Comparison of ENCODE assay signal across 15 mouse cellular contexts in the genomic region with DNA sequence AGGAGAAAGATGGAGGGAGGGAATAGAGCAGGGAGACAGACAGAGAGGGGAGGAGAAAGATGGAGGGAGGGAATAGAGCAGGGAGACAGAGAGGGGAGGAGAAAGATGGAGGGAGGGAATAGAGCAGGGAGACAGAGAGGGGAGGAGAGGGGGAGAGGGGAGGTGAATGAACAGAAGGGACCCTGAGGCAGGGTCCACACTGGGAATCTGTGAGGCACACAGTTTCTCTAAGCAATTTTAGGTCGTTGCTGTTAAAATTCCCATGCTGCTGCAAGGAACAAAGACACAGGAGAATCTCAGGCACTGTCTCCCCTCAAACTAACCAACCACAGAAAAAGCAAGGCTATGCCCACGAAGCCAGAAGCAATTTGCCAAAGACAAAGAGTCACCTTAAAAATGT. TPM values are rescaled to one million over a fixed set of nuclear protein-coding genes. Genes with fewer than 3 reads are reported as not detected.
DNase-seq lines count a peak whose midpoint lies in the region; ATAC-seq lines count a peak whose summit lies in the region.
"Not testable (repeated sequence)": the region's sequence is repeated elsewhere in the genome, so short reads cannot be mapped to it uniquely, and the experiment has no call there.
"Had no signal": no experiment of that assay in that cellular context is flagged by ENCODE, and none has a peak within 500 bp of the region (broad histone marks: within the 10 kb centered on the region; RNA-seq: fewer than 3 reads in every experiment).

No protein-coding gene starts in this region.

- H3K27me3 ChIP-seq in embryonic facial prominence, embryonic 10.5 days (replicated peaks; ENCODE audit: low read depth, poor library complexity, severe bottlenecking); forebrain, embryonic 12.5 days; hindbrain, embryonic 15.5 days; limb, embryonic 13.5 days; midbrain, embryonic 15.5 days (replicated peaks); stomach, embryonic 15.5 days (replicated peaks): not testable (repeated sequence)

- H3K36me3 ChIP-seq in embryonic facial prominence, embryonic 10.5 days (replicated peaks), result peaks cover 58% of the 10 kb centered on the region
- H3K36me3 ChIP-seq in forebrain, embryonic 12.5 days (replicated peaks), result peaks cover 23% of the 10 kb centered on the region
- H3K36me3 ChIP-seq in hindbrain, embryonic 15.5 days; midbrain, embryonic 15.5 days (replicated peaks): not testable (repeated sequence)
- H3K36me3 ChIP-seq in limb, embryonic 13.5 days, result peaks cover 34% of the 10 kb centered on the region
- peaks cover 12% of the 10 kb centered on the region; the same call in 1 of the 2 replicates for H3K36me3 ChIP-seq in stomach, embryonic 15.5 days

- H3K4me3 ChIP-seq in embryonic facial prominence, embryonic 10.5 days; forebrain, embryonic 12.5 days (replicated peaks); hindbrain, embryonic 15.5 days; limb, embryonic 13.5 days; midbrain, embryonic 15.5 days; stomach, embryonic 15.5 days (replicated peaks): not testable (repeated sequence)

- H3K4me1 ChIP-seq in embryonic facial prominence, embryonic 10.5 days, result peaks cover 21% of the 10 kb centered on the region
- H3K4me1 ChIP-seq in forebrain, embryonic 12.5 days; hindbrain, embryonic 15.5 days (replicated peaks); midbrain, embryonic 15.5 days; stomach, embryonic 15.5 days: not testable (repeated sequence)
- H3K4me1 ChIP-seq in limb, embryonic 13.5 days, result peaks cover 11% of the 10 kb centered on the region

- H3K27ac ChIP-seq in embryonic facial prominence, embryonic 10.5 days (replicated peaks), result peak overlapping the region; percentile 79
- peak overlapping the region; percentile 59; the same call in 1 of the 2 replicates for H3K27ac ChIP-seq in forebrain, embryonic 12.5 days
- H3K27ac ChIP-seq in hindbrain, embryonic 15.5 days (replicated peaks), result peak overlapping the region; percentile 76
- H3K27ac ChIP-seq in limb, embryonic 13.5 days, result peak overlapping the region; percentile 6; the same call in 1 of the 2 replicates
- peak overlapping the region; percentile 74 for H3K27ac ChIP-seq in midbrain, embryonic 15.5 days
- peak overlapping the region; percentile 11; the same call in 1 of the 2 replicates for H3K27ac ChIP-seq in stomach, embryonic 15.5 days

- H3K9me3 ChIP-seq in embryonic facial prominence, embryonic 10.5 days; forebrain, embryonic 12.5 days; hindbrain, embryonic 15.5 days; limb, embryonic 13.5 days; midbrain, embryonic 15.5 days; stomach, embryonic 15.5 days: not testable (repeated sequence)

- DNase-seq in embryonic facial prominence, embryonic 10.5 days (ENCODE audit: low spot score), result not testable (repeated sequence)
- DNase-seq in forelimb bud, embryonic 11.5 days (ENCODE audit: low read depth, low spot score), result peak; percentile 7

- ATAC-seq in forebrain, embryonic 12.5 days (ENCODE audit: low FRiP score); hindbrain, embryonic 15.5 days (ENCODE audit: low FRiP score, low read depth); limb, embryonic 13.5 days (ENCODE audit: low FRiP score, low read depth); stomach, embryonic 15.5 days (ENCODE audit: insufficient read depth, low FRiP score, low read depth): not testable (repeated sequence)
- 0 out of 2 replicates have a peak, but pooled peaks have one; percentile 8 for ATAC-seq in midbrain, embryonic 15.5 days (replicated peaks)

- H3K9ac ChIP-seq in forebrain, embryonic 12.5 days; hindbrain, embryonic 15.5 days; limb, embryonic 13.5 days; midbrain, embryonic 15.5 days; stomach, embryonic 15.5 days: not testable (repeated sequence)

- 41% methylated on average over 2 of the region's 2 CpGs for WGBS in embryonic facial prominence, embryonic 10.5 days
- 33% methylated on average over 2 of the region's 2 CpGs for WGBS in forebrain, embryonic 12.5 days
- WGBS in hindbrain, embryonic 15.5 days, result 38% methylated on average over 2 of the region's 2 CpGs
- WGBS in limb, embryonic 13.5 days, result 53% methylated on average over 2 of the region's 2 CpGs
- 26% methylated on average over 2 of the region's 2 CpGs for WGBS in midbrain, embryonic 15.5 days
- 31% methylated on average over 2 of the region's 2 CpGs for WGBS in stomach, embryonic 15.5 days

- not testable (repeated sequence) for H3K4me2 ChIP-seq in forebrain, embryonic 12.5 days; hindbrain, embryonic 15.5 days; limb, embryonic 13.5 days (replicated peaks); midbrain, embryonic 15.5 days; stomach, embryonic 15.5 days

RNA-seq across cellular contexts. Expression of a gene that starts 11.4 kb away (rescaled TPM):
- polyA plus RNA-seq in embryonic facial prominence, embryonic 10.5 days (2016; fragmentation: Nextera tagmentation; extraction: Ambion mirVana), result 2.4 and 3.4 TPM in 2 replicates
- 1.3 and 2.5 TPM in 2 replicates for polyA plus RNA-seq in forebrain, embryonic 12.5 days (2016; fragmentation: Nextera tagmentation; extraction: Ambion mirVana)
- 1.7 and 2.5 TPM in 2 replicates for polyA plus RNA-seq in hindbrain, embryonic 15.5 days (2015; fragmentation: Nextera tagmentation; extraction: Ambion mirVana)
- polyA plus RNA-seq in limb, embryonic 13.5 days (2015; fragmentation: Nextera tagmentation; extraction: Ambion mirVana), result 1.8 and 2.4 TPM in 2 replicates
- 1.6 and 2.2 TPM in 2 replicates for polyA plus RNA-seq in midbrain, embryonic 15.5 days (2015; fragmentation: Nextera tagmentation; extraction: Ambion mirVana)
- 1.0 and 1.3 TPM in 2 replicates for polyA plus RNA-seq in stomach, embryonic 15.5 days (2015; fragmentation: Nextera tagmentation; extraction: Ambion mirVana)

RNA-seq across cellular contexts. Expression of a gene that starts 16.9 kb away (rescaled TPM):
- polyA plus RNA-seq in embryonic facial prominence, embryonic 10.5 days (2016; fragmentation: Nextera tagmentation; extraction: Ambion mirVana), result 548 and 551 TPM in 2 replicates
- polyA plus RNA-seq in forebrain, embryonic 12.5 days (2016; fragmentation: Nextera tagmentation; extraction: Ambion mirVana), result 512 and 524 TPM in 2 replicates
- 324 and 343 TPM in 2 replicates for polyA plus RNA-seq in hindbrain, embryonic 15.5 days (2015; fragmentation: Nextera tagmentation; extraction: Ambion mirVana)
- polyA plus RNA-seq in limb, embryonic 13.5 days (2015; fragmentation: Nextera tagmentation; extraction: Ambion mirVana), result 450 and 465 TPM in 2 replicates
- polyA plus RNA-seq in midbrain, embryonic 15.5 days (2015; fragmentation: Nextera tagmentation; extraction: Ambion mirVana), result 325 and 344 TPM in 2 replicates
- polyA plus RNA-seq in stomach, embryonic 15.5 days (2015; fragmentation: Nextera tagmentation; extraction: Ambion mirVana), result 369 and 399 TPM in 2 replicates

RNA-seq across cellular contexts. Expression of a gene that starts 17.5 kb away (rescaled TPM):
- polyA plus RNA-seq in embryonic facial prominence, embryonic 10.5 days (2016; fragmentation: Nextera tagmentation; extraction: Ambion mirVana), result 198 and 200 TPM in 2 replicates
- 166 and 177 TPM in 2 replicates for polyA plus RNA-seq in forebrain, embryonic 12.5 days (2016; fragmentation: Nextera tagmentation; extraction: Ambion mirVana)
- polyA plus RNA-seq in hindbrain, embryonic 15.5 days (2015; fragmentation: Nextera tagmentation; extraction: Ambion mirVana), result 118 and 125 TPM in 2 replicates
- polyA plus RNA-seq in limb, embryonic 13.5 days (2015; fragmentation: Nextera tagmentation; extraction: Ambion mirVana), result 155 and 161 TPM in 2 replicates
- polyA plus RNA-seq in midbrain, embryonic 15.5 days (2015; fragmentation: Nextera tagmentation; extraction: Ambion mirVana), result 113 and 129 TPM in 2 replicates
- polyA plus RNA-seq in stomach, embryonic 15.5 days (2015; fragmentation: Nextera tagmentation; extraction: Ambion mirVana), result 147 and 163 TPM in 2 replicates

RNA-seq across cellular contexts. Expression of a gene that starts 22.8 kb away (rescaled TPM):
- polyA plus RNA-seq in embryonic facial prominence, embryonic 10.5 days (2016; fragmentation: Nextera tagmentation; extraction: Ambion mirVana), result not detected in 2 replicates
- polyA plus RNA-seq in forebrain, embryonic 12.5 days (2016; fragmentation: Nextera tagmentation; extraction: Ambion mirVana), result not detected in 2 replicates
- polyA plus RNA-seq in hindbrain, embryonic 15.5 days (2015; fragmentation: Nextera tagmentation; extraction: Ambion mirVana), result not detected in 2 replicates
- polyA plus RNA-seq in limb, embryonic 13.5 days (2015; fragmentation: Nextera tagmentation; extraction: Ambion mirVana), result 0.08 and 0.09 TPM in 2 replicates
- polyA plus RNA-seq in midbrain, embryonic 15.5 days (2015; fragmentation: Nextera tagmentation; extraction: Ambion mirVana), result not detected in 2 replicates
- 0.06 TPM in 1 of 2 replicates, not detected in the other for polyA plus RNA-seq in stomach, embryonic 15.5 days (2015; fragmentation: Nextera tagmentation; extraction: Ambion mirVana)
- polyA plus RNA-seq: heart, embryonic 12.5 days; hindbrain, embryonic 11.5 days; intestine, embryonic 14.5 days; limb, embryonic 11.5 days; liver, embryonic 12.5 days; midbrain, embryonic 12.5 days; small intestine, adult 2 months; thymus, postnatal 0 days had no signal

RNA-seq across cellular contexts. Expression of a gene that starts 30.7 kb away (rescaled TPM):
- polyA plus RNA-seq in embryonic facial prominence, embryonic 10.5 days (2016; fragmentation: Nextera tagmentation; extraction: Ambion mirVana), result 0.44 and 0.72 TPM in 2 replicates
- polyA plus RNA-seq in forebrain, embryonic 12.5 days (2016; fragmentation: Nextera tagmentation; extraction: Ambion mirVana), result 0.38 TPM in 1 of 2 replicates, not detected in the other
- 0.12 TPM in 1 of 2 replicates, not detected in the other for polyA plus RNA-seq in hindbrain, embryonic 15.5 days (2015; fragmentation: Nextera tagmentation; extraction: Ambion mirVana)
- polyA plus RNA-seq in limb, embryonic 13.5 days (2015; fragmentation: Nextera tagmentation; extraction: Ambion mirVana), result 1.7 and 2.4 TPM in 2 replicates
- polyA plus RNA-seq in midbrain, embryonic 15.5 days (2015; fragmentation: Nextera tagmentation; extraction: Ambion mirVana), result 0.13 TPM in 1 of 2 replicates, not detected in the other
- polyA plus RNA-seq in stomach, embryonic 15.5 days (2015; fragmentation: Nextera tagmentation; extraction: Ambion mirVana), result 0.82 and 1.2 TPM in 2 replicates
- polyA plus RNA-seq: small intestine, adult 2 months had no signal

Comparison
In these comparisons a context has a peak if more than half of its experiments do, and no peak if none do; other contexts are left out.
1. H3K27ac ChIP-seq: peak in every context shown above with its lines; median percentile 79 in embryonic facial prominence, embryonic 10.5 days; 76 in hindbrain, embryonic 15.5 days; 74 in midbrain, embryonic 15.5 days; 59 in forebrain, embryonic 12.5 days; 11 in stomach, embryonic 15.5 days; 6 in limb, embryonic 13.5 days.